Mouse (Mus musculus): ENCODE results near the gene Anks6. TPM values are rescaled to one million over a fixed set of nuclear protein-coding genes. Genes with fewer than 3 reads are reported as not detected.

The Anks6 gene
- total RNA-seq, 2 experiments from 2014 or later: 18.5 to 19.6 TPM

- DNase-seq (ENCODE audit: low spot score in 2 of 2): no peak
Measured at GRCm38 (mm10) chr4:47047765-47048164, 9.5 kb downstream of the Anks6 start.

GRCm38 (mm10) chr4:47046974-47047373 lies 10.3 kb downstream of the Anks6 start:
- no peak for DNase-seq (ENCODE audit: low spot score in 2 of 2)

GRCm38 (mm10) chr4:47043866-47044265 lies 13.4 kb downstream of the Anks6 start:
- DNase-seq (ENCODE audit: low spot score in 2 of 2): no peak

- DNase-seq (ENCODE audit: low spot score in 2 of 2): no peak
Measured at GRCm38 (mm10) chr4:47039586-47039985, 17.6 kb downstream of the Anks6 start.

GRCm38 (mm10) chr4:47037321-47037657 lies 19.9 kb downstream of the Anks6 start:
- DNase-seq (ENCODE audit: low spot score in 2 of 2): peak; percentile 83 to 94

GRCm38 (mm10) chr4:47036486-47037320 lies 20.5 kb downstream of the Anks6 start:
- peak in 1 of 2 experiments; percentile 36 for DNase-seq (ENCODE audit: low spot score in 2 of 2)

- no peak for DNase-seq (ENCODE audit: low spot score in 2 of 2)
Measured at GRCm38 (mm10) chr4:47035536-47035935, 21.7 kb downstream of the Anks6 start.

- DNase-seq (ENCODE audit: low spot score in 2 of 2): no peak
Measured at GRCm38 (mm10) chr4:47032171-47032570, 25.1 kb downstream of the Anks6 start.

- DNase-seq (ENCODE audit: low spot score in 2 of 2): no peak
Measured at GRCm38 (mm10) chr4:47028791-47029190, 28.4 kb downstream of the Anks6 start.

- DNase-seq (ENCODE audit: low spot score in 2 of 2): no peak
Measured at GRCm38 (mm10) chr4:47023949-47024348, 33.3 kb downstream of the Anks6 start.

- no peak for DNase-seq (ENCODE audit: low spot score in 2 of 2)
Measured at GRCm38 (mm10) chr4:47022804-47023603, 34.2 kb downstream of the Anks6 start.

- peak; percentile 68 to 84 for DNase-seq (ENCODE audit: low spot score in 2 of 2)
Measured at GRCm38 (mm10) chr4:47020563-47020962, 36.7 kb downstream of the Anks6 start.

GRCm38 (mm10) chr4:47015156-47015555 lies 42.1 kb downstream of the Anks6 start:
- DNase-seq (ENCODE audit: low spot score in 2 of 2): no peak

- no peak for DNase-seq (ENCODE audit: low spot score in 2 of 2)
Measured at GRCm38 (mm10) chr4:47012476-47012875, 44.8 kb downstream of the Anks6 start.

- peak in 1 of 2 experiments; percentile 65 for DNase-seq (ENCODE audit: low spot score in 2 of 2)
Measured at GRCm38 (mm10) chr4:47010400-47011231, 46.6 kb downstream of the Anks6 start.

GRCm38 (mm10) chr4:47000626-47001395 lies 56.4 kb downstream of the Anks6 start:
- DNase-seq (ENCODE audit: low spot score in 2 of 2): no peak

- DNase-seq (ENCODE audit: low spot score in 2 of 2): no peak
Measured at GRCm38 (mm10) chr4:46997969-46998368, 59.3 kb downstream of the Anks6 start.

GRCm38 (mm10) chr4:46992827-46993473 lies 64.3 kb downstream of the Anks6 start:
- DNase-seq (ENCODE audit: low spot score in 2 of 2): no peak

GRCm38 (mm10) chr4:46991959-46992316 lies 65.3 kb downstream of the Anks6 start:
- DNase-seq (ENCODE audit: low spot score in 2 of 2): no peak

Measured in left cerebral cortex, adult 18-20 months (tissue).